Mouse (Mus musculus): Measurements from ENCODE around the gene Nhsl1. TPM values are rescaled to one million over a fixed set of nuclear protein-coding genes. Genes with fewer than 3 reads are reported as not detected.

Nhsl1 gene
- polyA plus RNA-seq (2015; fragmentation: Nextera tagmentation; extraction: Ambion mirVana), result 8.1 and 9.3 TPM in 2 replicates

- H3K9ac ChIP-seq (ENCODE audit: low read depth, low read length), result peak within 1 kb of the TSS; percentile 84
- peak within 1 kb of the TSS; percentile 83 for H3K4me3 ChIP-seq (ENCODE audit: low read length)
- under 1% methylated on average over 63 of the region's 63 CpGs for WGBS
- peak; percentile 87 for ATAC-seq
- no peaks in the 10 kb centered on the region for H3K9me3 ChIP-seq (ENCODE audit: control insufficient read depth, low read length)
- H3K27ac ChIP-seq (ENCODE audit: low read length), result peak within 1 kb of the TSS; percentile 45
- H3K4me2 ChIP-seq (ENCODE audit: low read depth, low read length), result peak within 1 kb of the TSS; percentile 98
- no peaks in the 10 kb centered on the region for H3K27me3 ChIP-seq (replicated peaks; ENCODE audit: control insufficient read depth, insufficient read depth, low read length)
- no peaks in the 10 kb centered on the region for H3K36me3 ChIP-seq (ENCODE audit: control insufficient read depth, insufficient read depth, low read length)
- peaks cover 6% of the 10 kb centered on the region for H3K4me1 ChIP-seq (ENCODE audit: control insufficient read depth, insufficient read depth, low read length)
These were observed at the start of gene Nhsl1 for GRCm38 (mm10) chr10:18318916-18319481. TSS of gene Nhsl1 (plus strand) at chr10:18318985.

DNA sequence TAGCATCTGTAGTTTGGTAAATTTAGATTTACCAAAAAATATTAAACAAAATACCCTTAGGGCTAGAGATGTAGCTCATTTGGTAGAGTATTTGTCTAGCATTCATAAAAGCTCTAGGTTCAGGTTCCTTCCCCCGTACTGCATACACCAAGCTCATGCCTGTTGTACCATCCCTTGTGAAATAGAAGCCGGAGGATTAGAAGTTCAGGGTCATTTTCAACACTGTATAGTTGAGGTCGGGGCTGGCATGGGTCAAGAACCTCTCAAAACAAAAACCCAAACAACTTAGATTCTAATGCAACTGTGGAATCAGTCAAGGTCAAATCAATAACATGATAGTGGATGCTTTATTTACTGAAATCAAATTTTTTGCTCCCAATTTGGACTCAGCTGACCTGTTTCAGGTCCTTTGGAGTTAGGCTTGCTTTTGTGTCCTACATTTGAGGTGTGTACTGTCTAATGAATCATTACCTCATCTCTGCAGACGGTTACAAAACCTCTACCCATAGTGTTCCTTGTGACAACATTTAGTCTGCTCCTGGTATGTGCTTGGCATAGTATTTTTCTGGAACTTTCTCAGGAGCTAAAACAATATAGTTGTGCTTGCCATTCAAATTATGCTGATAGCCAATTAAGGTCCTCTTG, 42.6 kb upstream of the Nhsl1 start:
- 79% methylated on average over 4 of the region's 4 CpGs for WGBS

GRCm38 (mm10) chr10:18283991-18284390, 34.8 kb upstream of the Nhsl1 start:
- WGBS, result 83% methylated on average over 5 of the region's 5 CpGs
- Histone ChIP-seq H3K27ac (ENCODE audit: low read length) (no peak overlapping the region), H3K9me3 (ENCODE audit: control insufficient read depth, low read length) (no peaks in the 10 kb centered on the region), H3K27me3 (replicated peaks; ENCODE audit: control insufficient read depth, insufficient read depth, low read length) (no peaks in the 10 kb centered on the region), H3K36me3 (ENCODE audit: control insufficient read depth, insufficient read depth, low read length) (no peaks in the 10 kb centered on the region), H3K4me2 (ENCODE audit: low read depth, low read length) (no peak overlapping the region), H3K4me3 (ENCODE audit: low read length) (no peak overlapping the region), H3K9ac (ENCODE audit: low read depth, low read length) (no peak overlapping the region), H3K4me1 (ENCODE audit: control insufficient read depth, insufficient read depth, low read length) (no peaks in the 10 kb centered on the region)
- ATAC-seq, result no peak

More for the DNA sequence above, 42.6 kb upstream of the Nhsl1 start:
- Histone ChIP-seq H3K9ac (ENCODE audit: low read depth, low read length) (no peak overlapping the region), H3K36me3 (ENCODE audit: control insufficient read depth, insufficient read depth, low read length) (no peaks in the 10 kb centered on the region), H3K4me2 (ENCODE audit: low read depth, low read length) (no peak overlapping the region), H3K27me3 (replicated peaks; ENCODE audit: control insufficient read depth, insufficient read depth, low read length) (no peaks in the 10 kb centered on the region), H3K27ac (ENCODE audit: low read length) (no peak overlapping the region), H3K4me1 (ENCODE audit: control insufficient read depth, insufficient read depth, low read length) (no peaks in the 10 kb centered on the region), H3K4me3 (ENCODE audit: low read length) (no peak overlapping the region), H3K9me3 (ENCODE audit: control insufficient read depth, low read length) (no peaks in the 10 kb centered on the region)
- no peak for ATAC-seq

GRCm38 (mm10) chr10:18289512-18289911, 29.3 kb upstream of the Nhsl1 start:
- Histone ChIP-seq H3K4me2 (ENCODE audit: low read depth, low read length) (no peak overlapping the region), H3K4me1 (ENCODE audit: control insufficient read depth, insufficient read depth, low read length) (no peaks in the 10 kb centered on the region), H3K27me3 (replicated peaks; ENCODE audit: control insufficient read depth, insufficient read depth, low read length) (no peaks in the 10 kb centered on the region), H3K9me3 (ENCODE audit: control insufficient read depth, low read length) (no peaks in the 10 kb centered on the region), H3K27ac (ENCODE audit: low read length) (no peak overlapping the region), H3K36me3 (ENCODE audit: control insufficient read depth, insufficient read depth, low read length) (no peaks in the 10 kb centered on the region), H3K4me3 (ENCODE audit: low read length) (no peak overlapping the region), H3K9ac (ENCODE audit: low read depth, low read length) (no peak overlapping the region)
- ATAC-seq, result no peak
- 36% methylated on average over 1 of the region's 1 CpGs for WGBS

- H3K9ac ChIP-seq (ENCODE audit: low read depth, low read length), result no peak overlapping the region
- H3K27me3 ChIP-seq (replicated peaks; ENCODE audit: control insufficient read depth, insufficient read depth, low read length), result no peaks in the 10 kb centered on the region
- no peak overlapping the region for H3K4me3 ChIP-seq (ENCODE audit: low read length)
- 69% methylated on average over 5 of the region's 5 CpGs for WGBS
- no peak overlapping the region for H3K4me2 ChIP-seq (ENCODE audit: low read depth, low read length)
- no peaks in the 10 kb centered on the region for H3K9me3 ChIP-seq (ENCODE audit: control insufficient read depth, low read length)
- no peak overlapping the region for H3K27ac ChIP-seq (ENCODE audit: low read length)
- no peaks in the 10 kb centered on the region for H3K4me1 ChIP-seq (ENCODE audit: control insufficient read depth, insufficient read depth, low read length)
- no peak for ATAC-seq
- H3K36me3 ChIP-seq (ENCODE audit: control insufficient read depth, insufficient read depth, low read length), result no peaks in the 10 kb centered on the region
These were observed 13.7 kb upstream of the Nhsl1 start for GRCm38 (mm10) chr10:18305106-18305505.

- H3K9ac ChIP-seq (ENCODE audit: low read depth, low read length), result no peak overlapping the region
- H3K4me2 ChIP-seq (ENCODE audit: low read depth, low read length), result no peak overlapping the region
- H3K9me3 ChIP-seq (ENCODE audit: control insufficient read depth, low read length), result no peaks in the 10 kb centered on the region
- H3K27me3 ChIP-seq (replicated peaks; ENCODE audit: control insufficient read depth, insufficient read depth, low read length), result no peaks in the 10 kb centered on the region
- peaks cover 6% of the 10 kb centered on the region for H3K4me1 ChIP-seq (ENCODE audit: control insufficient read depth, insufficient read depth, low read length)
- 90% methylated on average over 1 of the region's 1 CpGs for WGBS
- H3K4me3 ChIP-seq (ENCODE audit: low read length), result no peak overlapping the region
- H3K36me3 ChIP-seq (ENCODE audit: control insufficient read depth, insufficient read depth, low read length), result no peaks in the 10 kb centered on the region
- no peak for ATAC-seq
- no peak overlapping the region for H3K27ac ChIP-seq (ENCODE audit: low read length)
These were observed 3.7 kb upstream of the Nhsl1 start for GRCm38 (mm10) chr10:18315071-18315470.

DNA sequence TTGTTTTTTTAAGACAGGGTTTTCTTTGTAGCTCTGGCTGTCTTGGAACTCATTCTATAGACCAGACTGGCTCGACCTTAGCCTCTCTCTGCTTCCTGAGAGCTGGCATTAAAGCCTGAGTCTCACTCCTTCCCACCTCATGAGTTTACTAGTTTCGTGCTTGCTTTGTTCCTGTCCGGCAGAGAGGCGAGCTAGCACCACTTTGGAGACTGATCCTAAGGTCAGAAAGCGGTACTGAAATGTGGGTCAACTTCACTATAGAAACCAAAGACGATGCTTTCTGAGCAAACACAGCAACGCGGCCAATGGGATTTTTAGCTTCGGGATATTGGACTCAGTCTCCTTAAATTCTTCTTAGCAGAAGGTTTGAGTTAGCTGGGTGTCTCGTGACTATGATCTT, 1.3 kb upstream of the Nhsl1 start:
- H3K27ac ChIP-seq (ENCODE audit: low read length), result no peak overlapping the region
- H3K9ac ChIP-seq (ENCODE audit: low read depth, low read length), result no peak overlapping the region
- ATAC-seq, result no peak
- H3K4me1 ChIP-seq (ENCODE audit: control insufficient read depth, insufficient read depth, low read length), result peaks cover 6% of the 10 kb centered on the region
- H3K27me3 ChIP-seq (replicated peaks; ENCODE audit: control insufficient read depth, insufficient read depth, low read length), result no peaks in the 10 kb centered on the region
- no peaks in the 10 kb centered on the region for H3K9me3 ChIP-seq (ENCODE audit: control insufficient read depth, low read length)
- 46% methylated on average over 10 of the region's 10 CpGs for WGBS
- H3K4me2 ChIP-seq (ENCODE audit: low read depth, low read length), result no peak overlapping the region
- H3K36me3 ChIP-seq (ENCODE audit: control insufficient read depth, insufficient read depth, low read length), result no peaks in the 10 kb centered on the region
- H3K4me3 ChIP-seq (ENCODE audit: low read length), result no peak overlapping the region

- Histone ChIP-seq H3K9me3 (ENCODE audit: control insufficient read depth, low read length) (no peaks in the 10 kb centered on the region), H3K36me3 (ENCODE audit: control insufficient read depth, insufficient read depth, low read length) (no peaks in the 10 kb centered on the region), H3K4me2 (ENCODE audit: low read depth, low read length) (peak overlapping the region; percentile 98), H3K9ac (ENCODE audit: low read depth, low read length) (peak overlapping the region; percentile 84), H3K4me3 (ENCODE audit: low read length) (peak overlapping the region; percentile 83), H3K4me1 (ENCODE audit: control insufficient read depth, insufficient read depth, low read length) (peaks cover 6% of the 10 kb centered on the region), H3K27me3 (replicated peaks; ENCODE audit: control insufficient read depth, insufficient read depth, low read length) (no peaks in the 10 kb centered on the region), H3K27ac (ENCODE audit: low read length) (peak overlapping the region; percentile 45)
- 2% methylated on average over 63 of the region's 89 CpGs for WGBS
- peak; percentile 91 for ATAC-seq
These were observed 547 bp upstream of the Nhsl1 start for GRCm38 (mm10) chr10:18317961-18318915.

DNA sequence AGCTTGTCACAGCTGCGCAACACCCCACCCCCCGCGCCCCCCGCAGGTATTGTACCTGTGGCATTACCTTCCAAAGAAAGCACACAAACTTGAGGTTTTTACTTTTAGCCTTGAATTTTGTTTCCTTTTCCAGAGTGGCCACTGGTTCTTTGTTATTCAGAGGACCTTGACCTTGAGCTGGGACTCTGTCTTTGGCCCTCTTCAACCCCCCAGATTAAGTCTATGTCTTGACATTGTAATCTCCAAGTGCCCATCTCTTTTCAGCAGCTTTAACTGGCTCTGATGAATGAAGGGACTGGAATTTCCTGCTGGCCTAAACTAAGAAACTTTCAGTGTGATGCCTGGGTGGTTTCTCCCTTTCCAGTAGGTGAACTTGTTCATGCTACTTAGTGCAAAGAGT, 906 bp downstream of the Nhsl1 start:
- no peaks in the 10 kb centered on the region for H3K27me3 ChIP-seq (replicated peaks; ENCODE audit: control insufficient read depth, insufficient read depth, low read length)
- no peak for ATAC-seq
- H3K4me3 ChIP-seq (ENCODE audit: low read length), result peak overlapping the region; percentile 83
- peak overlapping the region; percentile 98 for H3K4me2 ChIP-seq (ENCODE audit: low read depth, low read length)
- no peak overlapping the region for H3K27ac ChIP-seq (ENCODE audit: low read length)
- peak overlapping the region; percentile 84 for H3K9ac ChIP-seq (ENCODE audit: low read depth, low read length)
- peaks cover 6% of the 10 kb centered on the region for H3K4me1 ChIP-seq (ENCODE audit: control insufficient read depth, insufficient read depth, low read length)
- H3K9me3 ChIP-seq (ENCODE audit: control insufficient read depth, low read length), result no peaks in the 10 kb centered on the region
- WGBS, result 23% methylated on average over 4 of the region's 4 CpGs
- H3K36me3 ChIP-seq (ENCODE audit: control insufficient read depth, insufficient read depth, low read length), result no peaks in the 10 kb centered on the region
